8 mouse cellular contexts compared by ENCODE assay signal in the genomic region with DNA sequence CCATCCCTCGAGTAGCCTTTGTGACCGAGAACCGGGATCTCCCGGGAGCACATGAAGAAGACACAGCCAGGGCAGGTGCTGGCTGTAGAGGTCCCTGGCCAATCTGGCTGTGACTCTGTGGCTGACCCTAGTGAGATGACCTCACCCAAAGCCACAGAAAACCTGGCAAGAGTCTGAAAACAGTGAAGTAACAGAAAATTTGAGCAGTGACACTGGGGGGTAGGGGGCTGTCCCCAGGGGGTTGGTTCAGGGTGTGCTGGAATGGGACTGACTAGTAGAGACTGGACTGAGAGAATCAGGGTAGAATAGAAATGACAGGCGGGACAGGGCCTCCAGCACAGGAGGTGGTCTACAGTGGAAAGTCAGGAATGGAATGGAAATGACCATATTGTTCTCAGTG. TPM values are rescaled to one million over a fixed set of nuclear protein-coding genes. Genes with fewer than 3 reads are reported as not detected.
DNase-seq lines count a peak whose midpoint lies in the region; ATAC-seq and TF ChIP-seq lines count a peak whose summit lies in the region.

No protein-coding gene starts in this region.

- no peaks in the 10 kb centered on the region for H3K27me3 ChIP-seq in kidney, adult 2 months (replicated peaks; ENCODE audit: control insufficient read depth, insufficient read depth, low read length)
- H3K27me3 ChIP-seq in MEL (ENCODE audit: control insufficient read depth in 1 of 2, insufficient read depth in 2 of 2, low read length in 2 of 2): no peaks in the 10 kb centered on the region
- H3K27me3 ChIP-seq in heart, postnatal 0 days (ENCODE audit: control insufficient read depth, insufficient read depth, low read length): no peaks in the 10 kb centered on the region
- H3K27me3 ChIP-seq in midbrain, embryonic 11.5 days (ENCODE audit: control insufficient read depth, insufficient read depth, low read length): peaks cover 17% of the 10 kb centered on the region

- TF ChIP-seq CTCF in kidney, adult 2 months (conservative IDR thresholded peaks at IDR 0.05; ENCODE audit: insufficient read depth, insufficient read length, low read depth, low read length): no peak
- no peak for TF ChIP-seq CTCF in MEL (IDR thresholded peaks at IDR 0.05 in 2 of 3, conservative IDR thresholded peaks at IDR 0.05 in 1 of 3; ENCODE audit: control insufficient read depth in 1 of 3, insufficient read depth in 1 of 3, low read depth in 2 of 3, low read length in 3 of 3, poor library complexity in 1 of 3, severe bottlenecking in 1 of 3)
- TF ChIP-seq CTCF in heart, postnatal 0 days (IDR thresholded peaks at IDR 0.05; ENCODE audit: low read depth): no peak

- TF ChIP-seq POLR2A in kidney, adult 2 months (IDR thresholded peaks at IDR 0.05; ENCODE audit: low read depth, low read length): no peak
- no peak for TF ChIP-seq POLR2A in MEL (IDR thresholded peaks at IDR 0.05; ENCODE audit: control insufficient read depth in 1 of 2, insufficient read depth in 1 of 2, low read depth in 1 of 2, low read length in 2 of 2, poor library complexity in 1 of 2)

- no peaks in the 10 kb centered on the region for H3K9me3 ChIP-seq in MEL (replicated peaks; ENCODE audit: insufficient read depth, low read length)
- H3K9me3 ChIP-seq in heart, postnatal 0 days (replicated peaks; ENCODE audit: control insufficient read depth, low read length): no peaks in the 10 kb centered on the region
- no peaks in the 10 kb centered on the region for H3K9me3 ChIP-seq in midbrain, embryonic 11.5 days (ENCODE audit: control insufficient read depth, low read length)

- peak overlapping the region; percentile 93 for H3K4me2 ChIP-seq in heart, postnatal 0 days (ENCODE audit: low read depth, low read length)
- peak overlapping the region; percentile 90 for H3K4me2 ChIP-seq in midbrain, embryonic 11.5 days

- WGBS in kidney, adult 2 months: 54% methylated on average over 5 of the region's 5 CpGs
- 66% methylated on average over 5 of the region's 5 CpGs for WGBS in heart, postnatal 0 days
- WGBS in midbrain, embryonic 11.5 days: 79% methylated on average over 5 of the region's 5 CpGs

- DNase-seq in kidney, adult 2 months: no peak
- DNase-seq in kidney, postnatal 10 days: no peak
- peak; percentile 47 for DNase-seq in MEL (ENCODE audit: low read depth, low spot score)
- DNase-seq in heart, postnatal 0 days (ENCODE audit: low spot score): no peak
- no peak for DNase-seq in midbrain, embryonic 11.5 days (ENCODE audit: low spot score, missing footprints)
- DNase-seq in adrenal gland, postnatal 4 days (ENCODE audit: low spot score in 2 of 2): no peak
- DNase-seq in gastrocnemius, adult 18-20 months (ENCODE audit: low spot score): no peak

- TF ChIP-seq EP300 in MEL (IDR thresholded peaks at IDR 0.05; ENCODE audit: low read depth in 1 of 2, low read length in 2 of 2): no peak
- no peak for TF ChIP-seq EP300 in heart, postnatal 0 days (IDR thresholded peaks at IDR 0.05; ENCODE audit: low read depth)

- peak overlapping the region; percentile 85 for H3K9ac ChIP-seq in MEL (ENCODE audit: control insufficient read depth, low read depth, low read length, poor library complexity, severe bottlenecking)
- H3K9ac ChIP-seq in heart, postnatal 0 days (replicated peaks; ENCODE audit: low read depth, low read length): peak overlapping the region; percentile 83; the same call in 1 of the 2 replicates
- peak overlapping the region; percentile 89 for H3K9ac ChIP-seq in midbrain, embryonic 11.5 days (ENCODE audit: low read length)

- TF ChIP-seq RAD21 in MEL (IDR thresholded peaks at IDR 0.05; ENCODE audit: low read depth, low read length): no peak

- no peak for ATAC-seq in heart, postnatal 0 days (ENCODE audit: insufficient read depth, low read depth)
- ATAC-seq in midbrain, embryonic 11.5 days (ENCODE audit: low FRiP score): no peak
- ATAC-seq in activated CD4-positive, CD25-positive, alpha-beta regulatory T cell, adult 4 months: no peak

- peaks cover 23% of the 10 kb centered on the region for H3K4me1 ChIP-seq in kidney, adult 2 months (ENCODE audit: control insufficient read depth, insufficient read depth, low read length)
- peaks cover 0 to 11% of the 10 kb centered on the region in 2 experiments; a peak in 2 of 4 replicates for H3K4me1 ChIP-seq in MEL (ENCODE audit: control insufficient read depth in 1 of 2, insufficient read depth in 2 of 2, low read length in 2 of 2)
- H3K4me1 ChIP-seq in heart, postnatal 0 days (ENCODE audit: control insufficient read depth, insufficient read depth): peaks cover 26% of the 10 kb centered on the region
- H3K4me1 ChIP-seq in midbrain, embryonic 11.5 days (ENCODE audit: control insufficient read depth, insufficient read depth, low read length): peaks cover 24% of the 10 kb centered on the region

- H3K36me3 ChIP-seq in kidney, adult 2 months (ENCODE audit: control insufficient read depth, insufficient read depth, low read length): no peaks in the 10 kb centered on the region
- H3K36me3 ChIP-seq in MEL (ENCODE audit: control insufficient read depth in 1 of 2, insufficient read depth in 2 of 2, low read length in 2 of 2): peaks cover 0 to 5% of the 10 kb centered on the region in 2 experiments; a peak in 3 of 4 replicates
- H3K36me3 ChIP-seq in heart, postnatal 0 days (replicated peaks; ENCODE audit: control insufficient read depth, insufficient read depth, low read length): peaks cover 12% of the 10 kb centered on the region
- peaks cover 6% of the 10 kb centered on the region for H3K36me3 ChIP-seq in midbrain, embryonic 11.5 days (ENCODE audit: control insufficient read depth, insufficient read depth, low read length)

- peaks cover 30% of the 10 kb centered on the region for H3K79me2 ChIP-seq in MEL (ENCODE audit: control insufficient read depth, insufficient read depth, low read length, poor library complexity)

- peak overlapping the region; percentile 67; the same call in 1 of the 2 replicates for H3K27ac ChIP-seq in kidney, adult 2 months (ENCODE audit: insufficient read depth, low read depth, low read length)
- H3K27ac ChIP-seq in MEL (ENCODE audit: control insufficient read depth, low read depth, low read length): peak overlapping the region; percentile 77
- H3K27ac ChIP-seq in heart, postnatal 0 days (ENCODE audit: low read depth): peak overlapping the region; percentile 98; the same call in 1 of the 2 replicates
- H3K27ac ChIP-seq in midbrain, embryonic 11.5 days (ENCODE audit: low read depth, low read length): no peak overlapping the region

- peak overlapping the region; percentile 85 for H3K4me3 ChIP-seq in kidney, adult 2 months (ENCODE audit: insufficient read depth, low read depth, low read length)
- peak overlapping the region; percentile 77 to 85 for H3K4me3 ChIP-seq in MEL (ENCODE audit: control insufficient read depth in 1 of 2, insufficient read depth in 1 of 2, low read depth in 2 of 2, low read length in 2 of 2)
- H3K4me3 ChIP-seq in heart, postnatal 0 days (ENCODE audit: low read depth, low read length): peak overlapping the region; percentile 74
- H3K4me3 ChIP-seq in midbrain, embryonic 11.5 days (ENCODE audit: low read depth, low read length): peak overlapping the region; percentile 92

RNA-seq across cellular contexts. Expression of a gene that starts 0.9 kb away (rescaled TPM):
- 262 and 316 TPM in 2 replicates for polyA plus RNA-seq in kidney, adult 2 months (2012; rRNA removed)
- total RNA-seq in MEL (2012; rRNA removed): 58.2 and 62.0 TPM in 2 replicates
- 100 to 1,000 TPM in 1 of 2 experiments, not detected in 1; 150 TPM for polyA plus RNA-seq in MEL (2012; ENCODE audit: insufficient read depth in 1 of 2, insufficient read length in 2 of 2, low read depth in 1 of 2, low replicate concordance in 2 of 2, missing spikeins in 1 of 2)
- total RNA-seq in heart, postnatal 0 days (2014; rRNA removed; ENCODE audit: low replicate concordance): 162 and 182 TPM in 2 replicates
- 18.0 and 18.1 TPM in 2 replicates for polyA plus RNA-seq in heart, postnatal 0 days (2015; fragmentation: Nextera tagmentation; extraction: Ambion mirVana)
- 11.9 and 13.5 TPM in 2 replicates for polyA plus RNA-seq in midbrain, embryonic 11.5 days (2014; fragmentation: Nextera tagmentation; extraction: Ambion mirVana)
- polyA plus RNA-seq in activated CD4-positive, CD25-positive, alpha-beta regulatory T cell, adult 4 months (2017; shearing (Covaris generic)): 1 to 10 TPM; 1.9 to 3.8 TPM
- total RNA-seq in adrenal gland, postnatal 4 days (2021): 100 to 1,000 TPM; 146 to 147 TPM
- 10 to 100 TPM; 68.7 to 84.2 TPM for total RNA-seq in gastrocnemius, adult 18-20 months (2021)

RNA-seq across cellular contexts. Expression of a gene that starts 5.2 kb away (rescaled TPM):
- polyA plus RNA-seq in kidney, adult 2 months (2012; rRNA removed): 52.3 and 55.5 TPM in 2 replicates
- 8.7 and 9.1 TPM in 2 replicates for total RNA-seq in MEL (2012; rRNA removed)
- polyA plus RNA-seq in MEL (2012; ENCODE audit: insufficient read depth in 1 of 2, insufficient read length in 2 of 2, low read depth in 1 of 2, low replicate concordance in 2 of 2, missing spikeins in 1 of 2): 10 to 100 TPM in 1 of 2 experiments, not detected in 1; 25.3 TPM
- total RNA-seq in heart, postnatal 0 days (2014; rRNA removed; ENCODE audit: low replicate concordance): 142 and 158 TPM in 2 replicates
- 126 and 149 TPM in 2 replicates for polyA plus RNA-seq in heart, postnatal 0 days (2015; fragmentation: Nextera tagmentation; extraction: Ambion mirVana)
- 158 and 160 TPM in 2 replicates for polyA plus RNA-seq in midbrain, embryonic 11.5 days (2014; fragmentation: Nextera tagmentation; extraction: Ambion mirVana)
- 100 to 1,000 TPM; 828 to 877 TPM for polyA plus RNA-seq in activated CD4-positive, CD25-positive, alpha-beta regulatory T cell, adult 4 months (2017; shearing (Covaris generic))
- total RNA-seq in adrenal gland, postnatal 4 days (2021): 10 to 100 TPM; 40.9 to 48.7 TPM
- 10 to 100 TPM in 1 of 2 experiments, 1 to 10 TPM in 1; 5.2 to 10.5 TPM for total RNA-seq in gastrocnemius, adult 18-20 months (2021)

RNA-seq across cellular contexts. Expression of a gene that starts 12.7 kb away (rescaled TPM):
- 1.6 and 2.0 TPM in 2 replicates for polyA plus RNA-seq in kidney, adult 2 months (2012; rRNA removed)
- total RNA-seq in MEL (2012; rRNA removed): 0.16 and 0.42 TPM in 2 replicates
- polyA plus RNA-seq in MEL (2012; ENCODE audit: insufficient read depth in 1 of 2, insufficient read length in 2 of 2, low read depth in 1 of 2, low replicate concordance in 2 of 2, missing spikeins in 1 of 2): 1 to 10 TPM in 1 of 2 experiments, not detected in 1; 1.1 TPM
- total RNA-seq in heart, postnatal 0 days (2014; rRNA removed; ENCODE audit: low replicate concordance): not detected in 2 replicates
- polyA plus RNA-seq in heart, postnatal 0 days (2015; fragmentation: Nextera tagmentation; extraction: Ambion mirVana): 0.29 and 0.34 TPM in 2 replicates
- 0.22 and 0.38 TPM in 2 replicates for polyA plus RNA-seq in midbrain, embryonic 11.5 days (2014; fragmentation: Nextera tagmentation; extraction: Ambion mirVana)
- not detected for polyA plus RNA-seq in activated CD4-positive, CD25-positive, alpha-beta regulatory T cell, adult 4 months (2017; shearing (Covaris generic))
- under 1 TPM; 0.25 to 0.39 TPM for total RNA-seq in adrenal gland, postnatal 4 days (2021)
- total RNA-seq in gastrocnemius, adult 18-20 months (2021): under 1 TPM; 0.32 to 0.59 TPM

RNA-seq across cellular contexts. Expression of a gene that starts 13.1 kb away (rescaled TPM):
- polyA plus RNA-seq in kidney, adult 2 months (2012; rRNA removed): 10.6 and 11.8 TPM in 2 replicates
- total RNA-seq in MEL (2012; rRNA removed): 7.4 and 7.7 TPM in 2 replicates
- polyA plus RNA-seq in MEL (2012; ENCODE audit: insufficient read depth in 1 of 2, insufficient read length in 2 of 2, low read depth in 1 of 2, low replicate concordance in 2 of 2, missing spikeins in 1 of 2): 10 to 100 TPM in 1 of 2 experiments, not detected in 1; 16.8 TPM
- total RNA-seq in heart, postnatal 0 days (2014; rRNA removed; ENCODE audit: low replicate concordance): 10.4 and 11.4 TPM in 2 replicates
- polyA plus RNA-seq in heart, postnatal 0 days (2015; fragmentation: Nextera tagmentation; extraction: Ambion mirVana): 1.9 TPM in 2 replicates
- 2.8 and 2.9 TPM in 2 replicates for polyA plus RNA-seq in midbrain, embryonic 11.5 days (2014; fragmentation: Nextera tagmentation; extraction: Ambion mirVana)
- 10 to 100 TPM; 13.2 to 17.0 TPM for polyA plus RNA-seq in activated CD4-positive, CD25-positive, alpha-beta regulatory T cell, adult 4 months (2017; shearing (Covaris generic))
- total RNA-seq in adrenal gland, postnatal 4 days (2021): 10 to 100 TPM; 21.9 to 23.0 TPM
- 1 to 10 TPM; 6.6 to 7.6 TPM for total RNA-seq in gastrocnemius, adult 18-20 months (2021)

RNA-seq across cellular contexts. Expression of a gene that starts 23.3 kb away (rescaled TPM):
- 60.4 and 67.5 TPM in 2 replicates for polyA plus RNA-seq in kidney, adult 2 months (2012; rRNA removed)
- 94.5 and 107 TPM in 2 replicates for total RNA-seq in MEL (2012; rRNA removed)
- polyA plus RNA-seq in MEL (2012; ENCODE audit: insufficient read depth in 1 of 2, insufficient read length in 2 of 2, low read depth in 1 of 2, low replicate concordance in 2 of 2, missing spikeins in 1 of 2): 10 to 100 TPM in 1 of 2 experiments, not detected in 1; 89.5 TPM
- 29.3 and 51.5 TPM in 2 replicates for total RNA-seq in heart, postnatal 0 days (2014; rRNA removed; ENCODE audit: low replicate concordance)
- 54.3 and 58.4 TPM in 2 replicates for polyA plus RNA-seq in heart, postnatal 0 days (2015; fragmentation: Nextera tagmentation; extraction: Ambion mirVana)
- polyA plus RNA-seq in midbrain, embryonic 11.5 days (2014; fragmentation: Nextera tagmentation; extraction: Ambion mirVana): 92.7 and 98.4 TPM in 2 replicates
- polyA plus RNA-seq in activated CD4-positive, CD25-positive, alpha-beta regulatory T cell, adult 4 months (2017; shearing (Covaris generic)): 10 to 100 TPM; 63.9 to 70.0 TPM
- 10 to 100 TPM; 42.6 to 45.3 TPM for total RNA-seq in adrenal gland, postnatal 4 days (2021)
- total RNA-seq in gastrocnemius, adult 18-20 months (2021): 10 to 100 TPM; 21.0 to 22.9 TPM
